Mouse (Mus musculus): ENCODE results near the gene Tipin.
"Not testable (repeated sequence)": the region's sequence is repeated elsewhere in the genome, so short reads cannot be mapped to it uniquely, and the experiment has no call there.

Gene Tipin

DNA sequence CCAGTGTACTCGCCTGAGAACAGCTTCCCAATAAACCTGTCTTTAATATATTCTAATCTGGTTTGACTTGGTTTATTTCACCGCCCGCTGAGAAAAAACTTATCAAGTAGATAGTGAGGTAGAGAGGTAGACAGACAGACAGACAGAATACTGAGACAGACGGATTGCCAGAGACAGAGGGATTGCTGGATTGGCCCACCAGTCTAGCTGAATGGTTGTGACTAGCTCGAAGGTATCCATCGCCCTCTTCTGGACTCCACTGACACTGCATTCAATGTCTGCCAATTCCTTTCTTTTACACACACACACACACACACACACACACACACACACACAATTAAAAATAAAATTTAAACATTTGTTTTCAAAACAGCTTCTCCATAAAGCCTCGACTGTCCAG, 8.8 kb upstream of the Tipin start:
- peak; percentile 61 for DNase-seq

DNA sequence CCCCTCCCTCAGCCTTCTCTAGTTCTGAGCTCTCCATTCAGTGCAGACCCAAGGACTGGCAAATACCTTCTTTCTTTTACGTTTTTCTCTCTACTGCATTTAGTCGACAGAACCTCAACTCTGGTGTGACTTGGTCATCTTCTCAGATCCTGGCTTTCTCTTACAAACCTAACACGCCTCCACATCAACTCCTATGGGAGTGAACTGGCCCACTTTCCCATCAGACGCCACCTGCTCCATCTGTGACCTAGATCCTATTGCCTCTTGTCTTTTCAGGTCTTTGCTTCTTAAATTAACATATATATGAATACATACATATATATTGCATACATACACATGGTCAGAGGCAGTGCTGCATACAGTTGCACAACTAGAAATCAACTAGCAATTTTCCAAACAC, 7.6 kb upstream of the Tipin start:
- no peak for DNase-seq

DNA sequence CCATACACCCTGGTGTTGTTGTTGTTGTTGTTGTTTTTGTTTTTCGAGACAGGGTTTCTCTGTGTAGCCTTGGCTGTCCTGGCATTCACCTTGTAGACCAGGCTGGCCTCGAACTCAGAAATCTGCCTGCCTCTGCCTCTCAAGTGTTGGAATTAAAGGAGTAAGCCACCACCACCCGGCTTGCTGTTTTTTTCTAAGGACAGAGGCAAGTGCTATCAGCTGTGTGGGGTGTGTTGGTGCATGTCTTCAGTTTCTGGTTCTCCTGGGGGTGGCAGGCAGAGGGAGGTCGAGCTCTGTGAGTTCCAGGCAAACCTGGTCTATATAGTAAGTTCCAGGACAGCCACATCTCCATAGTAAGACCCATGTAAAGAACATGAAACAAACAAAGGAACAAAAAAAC, 7.1 kb upstream of the Tipin start:
- DNase-seq = no peak

DNA sequence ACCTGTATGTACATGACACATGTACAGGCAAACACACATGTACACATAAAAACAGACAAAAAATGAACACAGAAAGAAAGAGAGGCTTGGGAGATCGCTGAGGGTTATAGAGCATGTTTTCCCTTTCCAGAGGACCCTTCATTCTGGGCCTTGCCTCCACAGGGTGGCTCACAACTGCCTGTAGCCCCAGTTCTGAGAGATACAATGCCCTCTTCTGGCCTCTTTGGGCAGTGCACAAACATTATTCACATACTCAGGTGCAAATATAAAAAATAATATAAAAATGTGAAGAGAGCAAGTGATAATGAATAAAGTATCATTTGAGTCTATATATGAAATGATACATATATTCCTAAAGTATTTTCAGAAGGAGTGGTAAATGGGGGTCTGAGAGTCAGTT, 6.5 kb upstream of the Tipin start:
- peak; percentile 7 for DNase-seq

DNA sequence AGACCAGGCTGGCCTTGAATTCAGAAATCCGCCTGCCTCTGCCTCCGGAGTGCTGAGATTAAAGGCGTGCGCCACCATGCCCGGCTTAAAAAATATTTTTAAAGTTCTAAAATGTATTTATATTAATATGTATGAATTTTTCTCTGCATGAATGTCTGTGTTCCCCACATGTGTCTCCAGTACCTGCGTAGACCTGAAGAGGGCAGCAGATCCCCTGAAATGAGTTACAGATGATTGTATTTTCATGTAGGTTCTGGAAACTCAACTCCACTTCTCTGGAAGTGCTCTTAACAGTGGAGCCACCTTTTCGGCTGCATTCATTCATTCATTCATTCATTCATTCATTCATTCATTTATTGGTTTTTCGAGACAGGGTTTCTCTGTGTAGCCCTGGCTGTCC, 3.7 kb upstream of the Tipin start:
- DNase-seq = peak; percentile 81

DNA sequence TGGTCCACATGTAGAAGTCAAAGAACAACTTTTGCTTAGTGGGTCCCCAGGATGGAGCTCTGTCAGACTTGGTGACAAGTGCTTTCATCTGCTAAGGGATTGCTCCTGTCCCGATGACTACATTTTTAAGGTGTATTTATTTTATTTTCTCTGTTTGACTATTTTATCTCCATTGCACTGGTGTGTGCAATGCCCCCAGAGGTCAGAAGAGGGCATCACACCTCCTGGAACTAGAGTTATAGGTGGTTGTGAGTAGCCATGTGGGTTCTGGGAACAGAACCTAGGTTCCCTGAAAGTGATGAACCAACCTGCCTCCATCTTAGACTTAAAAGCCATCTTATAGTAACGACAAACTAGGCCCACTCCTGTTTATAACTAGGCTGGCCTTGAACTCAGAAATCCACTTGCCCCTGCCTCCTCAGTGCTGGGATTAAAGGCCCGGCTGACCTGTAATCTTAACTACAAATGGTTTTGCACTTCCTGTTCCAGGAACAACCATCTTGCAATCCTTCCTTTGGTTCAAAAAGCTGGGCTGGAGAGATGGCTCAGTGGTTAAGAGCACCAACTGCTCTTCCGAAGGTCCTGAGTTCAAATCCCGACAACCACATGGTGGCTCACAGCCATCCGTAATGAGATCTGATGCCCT, 2.6 kb upstream of the Tipin start:
- DNase-seq = no peak

DNA sequence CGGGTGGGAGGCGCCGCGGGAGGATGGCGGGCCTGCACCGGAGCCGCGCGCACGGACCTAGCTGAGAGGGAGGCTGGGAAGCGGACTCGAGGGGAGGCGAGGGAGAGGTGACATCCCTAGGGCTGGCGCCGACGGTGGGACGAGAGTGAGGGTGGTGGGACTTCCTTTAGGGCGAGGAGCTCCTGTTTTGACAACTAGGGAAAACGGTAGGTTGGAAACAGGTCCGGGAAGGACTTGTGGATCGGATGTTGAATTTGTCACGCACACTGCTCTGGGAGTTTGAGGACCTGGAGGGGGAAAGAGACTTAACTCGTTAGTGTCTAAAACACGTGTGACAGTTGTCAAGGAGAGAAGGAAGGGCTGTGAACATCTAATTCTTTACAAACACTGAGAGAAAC, 399 bp downstream of the Tipin start:
- no peak for DNase-seq

DNA sequence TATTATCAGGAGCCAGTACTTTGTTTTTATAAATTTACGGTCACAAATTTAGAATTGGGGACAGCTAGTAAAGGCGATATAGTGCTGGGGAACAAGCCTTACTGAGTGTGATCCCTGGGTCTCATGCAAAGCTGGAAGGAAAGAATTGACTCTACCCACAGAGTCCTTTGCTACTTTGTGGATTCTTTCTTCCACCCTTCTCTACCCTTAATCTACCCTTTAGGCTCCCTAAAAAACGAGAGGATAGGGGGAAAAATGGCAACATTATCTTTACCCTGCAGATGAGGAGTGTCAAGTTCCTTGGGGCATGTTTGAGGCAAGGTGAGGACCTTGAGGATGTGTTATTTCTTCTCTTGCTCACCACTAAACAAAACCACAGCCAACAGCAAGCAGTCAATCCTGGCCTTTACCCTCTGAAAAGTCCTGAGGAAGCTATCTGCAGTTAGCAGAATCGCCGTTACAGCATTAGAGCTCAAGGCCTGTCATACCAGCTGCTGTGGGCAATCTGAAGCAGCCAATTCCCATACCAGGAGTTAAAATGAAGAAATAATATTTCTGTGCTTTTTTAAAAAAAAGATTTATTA, 1.1 kb downstream of the Tipin start:
- no peak for DNase-seq

DNA sequence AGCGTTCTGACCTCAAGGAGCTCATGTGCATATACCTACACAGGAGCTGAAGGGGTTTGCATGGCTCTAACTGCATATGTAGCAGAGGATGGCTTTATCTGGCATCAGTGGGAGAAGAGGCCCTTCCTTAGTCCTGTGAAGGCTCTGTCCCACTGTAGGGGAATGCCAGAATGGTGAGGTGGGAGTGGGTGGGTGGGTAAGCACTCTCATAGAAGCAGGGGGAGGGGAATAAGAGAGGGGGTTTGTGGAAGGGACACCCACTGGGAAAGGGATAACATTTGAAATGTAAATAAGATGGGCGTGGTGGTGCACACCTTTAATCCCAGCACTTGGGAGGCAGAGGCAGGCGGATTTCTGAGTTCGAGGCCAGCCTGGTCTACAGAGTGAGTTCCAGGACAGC, 21.7 kb downstream of the Tipin start:
- not testable (repeated sequence) for DNase-seq

DNA sequence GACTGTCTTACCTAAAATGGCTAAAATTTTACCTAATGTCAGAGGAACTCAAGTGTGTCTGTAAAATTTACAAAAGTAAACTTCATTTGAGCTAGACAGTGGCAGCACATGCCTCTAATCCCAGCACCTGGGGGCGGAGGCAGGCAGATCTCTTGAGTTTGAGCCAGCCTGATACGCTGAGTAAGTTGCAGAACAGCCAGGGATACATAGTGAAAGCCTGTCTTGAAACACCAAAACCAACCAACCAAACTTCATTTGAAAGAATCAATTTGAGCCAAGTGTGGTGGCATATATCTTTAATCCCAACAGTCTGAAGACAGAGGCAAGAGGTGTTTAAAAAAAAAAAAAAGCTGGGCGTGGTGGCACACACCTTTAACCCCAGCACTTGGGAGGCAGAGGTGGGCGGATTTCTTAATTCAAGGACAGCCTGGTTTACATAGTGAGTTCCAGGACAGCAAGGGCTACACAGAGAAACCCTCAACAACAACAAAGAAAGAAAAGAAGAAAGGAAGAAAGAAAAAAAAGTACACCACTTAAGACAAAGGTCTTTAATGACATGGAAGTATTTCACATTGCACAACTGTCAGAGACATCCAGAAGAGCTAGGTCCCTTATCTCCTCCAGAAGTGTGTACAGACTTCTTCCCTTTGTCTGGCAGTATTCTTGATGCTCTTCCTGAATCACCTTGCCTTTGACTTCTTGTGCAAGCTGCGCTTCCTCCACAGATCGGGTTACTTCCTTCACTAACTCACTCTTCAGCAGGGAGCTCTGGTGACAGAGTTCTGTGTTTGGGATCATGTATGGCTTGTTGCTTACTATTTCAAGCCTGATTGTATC, 25.3 kb downstream of the Tipin start:
- no peak for DNase-seq

DNA sequence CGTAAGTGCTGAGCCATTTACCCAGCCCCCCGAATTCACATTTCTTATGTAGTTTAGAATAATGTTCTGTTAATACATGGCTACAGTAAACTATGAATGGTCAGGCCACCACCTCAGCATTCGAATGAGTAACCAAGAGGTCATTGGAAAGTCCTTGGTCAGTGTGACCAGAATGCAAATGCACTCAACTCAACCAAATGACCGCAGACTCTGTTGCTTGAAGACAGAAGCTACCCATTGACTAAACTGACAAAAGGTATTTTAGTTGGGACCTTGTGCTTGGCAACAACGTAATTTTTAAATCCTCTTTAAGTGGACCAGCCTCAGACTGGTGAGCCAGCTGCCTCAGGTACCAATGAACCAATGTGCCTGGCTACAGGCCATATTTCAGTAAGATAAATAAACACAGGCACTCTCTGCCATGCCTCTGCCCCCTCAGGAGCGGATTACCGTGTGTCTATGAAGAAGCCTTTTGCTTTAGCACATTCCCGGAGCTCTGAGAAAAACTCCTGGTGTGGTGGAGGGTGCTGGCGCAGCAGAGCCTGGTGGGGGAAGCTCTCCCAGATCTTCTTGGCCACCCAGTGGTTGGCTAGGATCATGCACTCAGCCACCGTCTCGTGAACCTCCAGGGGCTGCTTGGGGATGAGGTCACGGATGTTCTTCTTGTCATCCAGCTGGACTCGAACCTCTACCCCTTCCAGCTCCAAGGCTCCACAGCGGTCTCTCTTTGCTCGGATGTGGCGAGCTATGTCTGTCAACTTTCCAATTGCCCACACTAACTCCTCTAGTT, 29.8 kb downstream of the Tipin start:
- no peak for DNase-seq

DNA sequence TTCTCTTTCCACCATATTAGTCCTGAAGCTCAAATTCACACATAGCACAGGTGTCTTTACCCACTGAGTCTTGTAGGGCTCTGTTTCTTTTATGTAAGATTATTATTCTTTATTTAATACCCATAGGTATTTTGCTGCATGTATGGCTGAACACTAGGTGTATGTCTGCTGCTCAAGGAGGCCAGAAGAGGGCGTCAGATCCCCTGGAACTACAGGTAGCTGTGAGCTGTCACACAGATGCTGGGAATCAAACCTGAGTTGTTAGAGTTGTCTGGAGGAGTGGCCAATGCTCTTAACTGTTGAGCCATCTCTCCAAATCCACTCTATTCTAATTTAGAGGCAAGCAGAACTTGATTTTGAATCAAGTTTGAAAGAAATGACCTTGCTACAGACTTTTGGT, 30.7 kb downstream of the Tipin start:
- DNase-seq = no peak

DNA sequence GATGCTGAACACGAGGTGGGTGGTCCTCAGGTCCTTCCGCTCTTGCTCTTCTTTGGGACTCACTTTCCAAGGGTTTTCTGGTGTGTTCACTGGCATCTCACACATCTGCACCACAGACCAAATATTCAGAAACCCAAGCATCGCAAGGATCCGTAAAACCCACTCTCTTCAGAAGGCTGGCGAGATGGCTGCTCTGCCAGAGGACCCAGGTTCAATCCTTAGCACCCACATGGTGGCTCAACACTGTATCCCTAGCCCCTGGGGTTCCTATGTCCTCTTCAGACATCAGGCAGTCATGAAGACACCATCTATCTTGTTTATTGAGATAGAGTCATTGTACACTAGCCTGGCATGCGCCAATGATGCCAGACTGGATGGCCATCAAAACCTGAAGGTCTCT, 33.3 kb downstream of the Tipin start:
- no peak for DNase-seq

DNA sequence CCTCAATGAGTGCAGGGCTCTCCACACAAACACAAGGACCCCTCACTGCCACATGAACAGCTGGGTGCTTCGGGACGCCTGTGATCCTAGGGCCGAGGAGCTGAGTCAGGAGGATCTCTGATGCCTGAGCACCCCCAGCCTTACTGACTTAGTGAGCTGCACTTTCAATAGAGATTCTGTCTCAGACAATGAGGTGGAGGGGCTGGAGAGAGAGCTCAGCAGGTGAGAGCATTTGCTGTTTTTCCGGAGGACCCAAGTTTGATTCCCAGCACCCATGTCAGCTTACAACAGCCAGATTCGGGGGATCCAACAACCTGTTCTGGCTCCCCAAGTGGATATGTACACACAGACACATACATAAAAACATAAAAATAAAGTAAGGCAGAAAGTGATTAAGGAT, 35.6 kb downstream of the Tipin start:
- no peak for DNase-seq

DNA sequence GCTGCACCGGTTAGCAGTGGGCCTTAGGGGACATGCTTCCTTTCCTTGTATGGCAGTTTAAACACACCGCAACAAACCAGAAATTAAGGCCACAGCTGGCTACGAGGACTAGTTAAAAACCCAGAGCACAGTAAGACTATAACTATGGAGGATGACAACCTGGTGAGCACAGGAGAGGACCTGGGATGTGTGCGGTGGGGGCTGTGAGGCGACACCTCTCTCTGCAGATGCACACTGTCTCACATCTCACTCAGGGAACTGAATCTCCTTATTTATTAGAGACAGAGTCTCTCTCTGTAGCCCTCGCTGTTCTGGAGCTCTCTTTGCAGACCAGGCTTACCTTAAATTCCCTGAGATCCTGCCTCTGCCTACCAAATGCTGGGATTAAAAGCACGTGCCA, 42.6 kb downstream of the Tipin start:
- DNase-seq = no peak

DNA sequence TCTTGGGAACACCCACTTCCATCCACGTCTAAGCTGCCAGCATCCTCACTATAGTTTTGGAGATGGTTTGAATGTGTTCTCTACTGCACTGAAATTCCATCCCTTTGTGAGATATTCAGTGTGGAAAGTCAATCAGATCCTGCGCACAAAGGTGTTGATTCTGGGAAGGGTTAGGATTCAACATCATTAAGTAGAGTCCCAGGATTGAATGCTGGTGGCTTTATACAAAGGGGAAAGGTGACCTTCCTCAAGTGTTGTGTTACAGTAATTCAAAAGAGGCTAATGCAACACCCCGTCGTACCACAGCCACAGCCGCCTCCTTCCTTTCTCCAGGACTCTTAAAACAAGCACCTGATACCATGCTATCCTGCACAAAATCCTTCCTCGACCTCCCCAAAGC, 54.4 kb downstream of the Tipin start:
- no peak for DNase-seq

DNA sequence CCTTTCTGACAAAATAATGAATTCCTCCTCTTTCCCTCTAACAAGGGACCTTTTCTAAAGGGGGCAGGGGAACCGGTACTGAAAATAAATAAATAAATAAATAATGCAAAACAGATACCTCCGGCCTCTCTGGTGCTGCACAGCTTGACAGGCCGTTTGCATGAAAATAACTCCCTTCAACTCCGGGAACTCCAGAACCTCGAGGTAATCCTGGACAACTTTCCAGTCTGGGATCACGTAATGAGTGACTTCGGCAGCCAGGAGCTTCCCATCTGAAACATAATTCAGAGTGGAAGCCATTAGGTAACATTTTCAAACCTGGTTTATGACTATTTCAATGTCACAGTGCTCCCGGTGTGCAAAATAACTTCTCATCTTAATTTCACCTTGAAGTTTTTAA, 58.0 kb downstream of the Tipin start:
- no peak for DNase-seq

DNA sequence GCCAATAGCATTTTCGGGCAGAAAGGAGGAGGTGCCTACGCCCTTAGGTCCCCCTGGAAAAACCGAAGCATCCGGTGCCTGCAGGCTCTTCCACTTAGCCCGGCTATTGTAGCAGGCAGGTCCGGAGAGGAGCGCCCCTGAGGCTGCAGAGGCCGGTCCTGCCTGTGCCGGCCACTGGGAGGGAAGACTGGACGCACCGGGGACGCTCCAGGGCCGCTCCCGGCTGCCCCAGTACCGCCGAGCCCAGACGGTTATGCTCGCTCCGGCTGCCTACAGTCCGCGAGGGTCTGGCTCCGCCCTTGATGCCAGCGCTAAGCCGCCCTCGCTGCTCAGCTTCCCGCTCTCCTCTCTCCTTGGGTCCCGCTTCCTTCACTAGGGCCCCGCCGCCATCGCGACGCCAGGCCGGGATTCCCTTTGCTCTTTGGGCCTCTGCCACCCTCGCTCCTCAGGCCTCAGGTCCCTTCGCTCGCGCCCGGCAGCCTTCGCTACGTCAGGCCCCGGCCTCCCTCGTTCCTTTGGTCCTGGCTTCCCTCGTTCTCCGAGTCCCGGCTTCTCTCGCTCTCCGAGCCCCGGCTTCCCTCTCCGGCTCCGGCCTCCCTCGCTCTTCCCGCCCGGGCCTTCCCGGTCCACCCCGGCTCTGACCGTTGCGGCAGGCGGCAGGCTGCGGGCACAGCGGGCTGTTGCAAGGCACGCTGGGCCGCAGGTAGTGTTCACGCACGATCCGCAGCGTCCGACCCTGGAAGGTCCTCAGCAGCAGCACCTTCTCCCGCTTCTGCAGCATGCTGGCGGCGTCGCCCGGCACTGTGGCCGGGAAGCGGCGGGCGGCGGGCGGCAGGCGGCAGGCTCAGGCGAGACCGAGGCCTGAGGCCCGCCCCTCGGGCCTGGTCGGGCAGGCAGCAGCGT, 59.2 kb downstream of the Tipin start:
- DNase-seq = peak; percentile 76

DNA sequence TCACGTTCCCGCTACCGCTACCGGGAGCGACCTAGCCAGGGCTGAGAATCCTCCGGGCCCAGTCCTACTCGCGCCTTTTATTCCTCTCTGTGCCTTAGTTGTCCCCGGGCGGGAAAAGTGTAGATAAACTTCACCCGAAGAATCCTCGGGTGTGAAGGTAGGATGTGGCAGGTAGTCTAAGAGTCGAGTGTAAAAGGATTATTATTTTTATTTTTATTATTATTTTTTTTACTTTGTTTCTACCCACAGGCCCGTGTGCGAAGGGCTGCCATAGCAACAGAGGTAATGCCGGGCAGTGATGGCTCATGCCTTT, 59.8 kb downstream of the Tipin start, which contains the start of gene Dis3l:
Dis3l (minus strand) TSS at position 35 of the 313 bp plus-strand sequence.
- no peak for DNase-seq

DNA sequence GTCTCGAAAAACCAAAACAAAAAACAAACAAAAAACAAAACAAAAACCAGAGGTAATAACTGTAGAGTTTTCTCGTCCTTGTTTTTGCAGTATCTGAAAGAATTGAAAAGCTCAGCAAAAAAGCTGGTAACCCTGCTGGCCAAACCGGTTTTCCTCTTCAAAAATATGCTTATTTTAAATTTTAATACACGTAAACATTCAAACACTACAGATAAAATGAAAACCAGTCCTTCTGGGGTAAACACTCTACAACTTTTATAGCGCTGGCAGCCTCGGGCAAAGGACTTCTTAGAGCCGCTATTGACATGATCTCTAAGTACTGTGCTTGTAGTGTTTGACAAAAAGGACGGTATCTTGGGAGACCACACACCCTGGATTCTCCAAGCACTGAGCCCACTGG, 60.3 kb downstream of the Tipin start:
- DNase-seq = no peak

DNA sequence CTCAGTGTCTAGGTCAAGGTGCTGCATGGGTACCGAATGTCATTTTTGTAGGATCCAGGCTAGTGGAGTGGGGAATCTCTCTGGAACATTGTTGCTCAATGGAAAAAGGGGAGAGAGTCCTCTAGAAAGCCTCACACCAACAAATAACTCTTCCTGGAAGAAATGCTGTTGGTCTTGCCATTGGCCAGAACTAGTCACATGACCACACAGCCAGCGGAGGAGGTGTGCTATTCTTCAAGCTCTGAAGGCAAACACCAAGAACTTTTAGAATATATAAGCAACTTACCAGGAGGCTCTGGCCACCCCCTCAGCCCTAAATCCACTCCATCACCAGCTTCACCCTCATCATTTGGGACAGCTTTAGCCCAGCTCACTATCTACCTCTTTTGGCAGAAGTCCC, 62.3 kb downstream of the Tipin start:
- no peak for DNase-seq

DNA sequence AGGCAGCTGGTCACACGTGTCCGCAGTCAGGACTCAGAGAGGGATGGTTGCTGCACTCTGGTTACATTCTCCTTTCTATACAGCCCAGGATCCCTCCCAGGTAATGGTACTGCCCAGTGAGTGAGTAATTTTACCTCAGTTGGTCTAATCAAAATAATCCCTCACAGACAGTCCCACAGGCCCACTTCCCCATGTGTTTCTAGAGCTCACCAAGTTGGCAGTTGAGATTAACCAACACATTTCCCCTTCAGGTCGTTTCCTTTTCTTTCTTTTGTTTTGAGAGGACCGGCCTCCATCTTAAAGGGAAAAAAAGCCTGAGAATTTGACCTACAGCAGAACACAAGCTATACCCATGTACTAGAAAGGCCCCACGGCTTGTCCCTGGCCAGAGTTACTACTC, 64.5 kb downstream of the Tipin start:
- DNase-seq = no peak

DNA sequence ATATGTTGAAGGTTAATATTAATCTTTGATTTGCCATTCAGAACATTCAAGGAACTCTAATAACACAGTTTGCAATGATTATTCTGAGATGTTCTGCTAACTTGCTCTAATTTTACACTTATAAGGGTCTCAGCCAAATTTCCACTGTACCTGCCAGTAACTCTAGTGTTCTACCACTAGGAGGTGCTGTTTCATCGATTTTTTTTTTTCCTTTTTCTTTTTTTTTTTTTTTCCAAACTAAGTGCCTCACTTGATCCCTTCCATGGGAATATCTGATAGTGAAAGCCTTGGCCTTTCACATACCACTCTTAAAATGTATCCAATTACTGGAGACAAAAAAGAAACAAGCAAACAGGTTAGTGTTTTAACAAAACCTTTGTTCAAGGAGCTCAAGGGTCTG, 66.0 kb downstream of the Tipin start:
- DNase-seq = no peak

Measured in lung, postnatal 14 days (tissue).